Mouse (Mus musculus) regulatory T cell (primary cell): ENCODE data around the gene Snx9.

Source experiments
- in situ Hi-C: fragments of 300-600 bp; cut with MboI, MseI; formaldehyde crosslinking; loops from one replicate; pipeline ENCODE4 v1.15.1; 2025; ENCODE audit warnings: high pct_unique_total_duplicates

The Snx9 gene

GRCm38 (mm10) chr17:5877611-5878157 is 36.6 kb downstream of the Snx9 start:
- in situ Hi-C loops = no loop called here

- in situ Hi-C loops = no loop called here
These were observed 37.7 kb downstream of the Snx9 start for GRCm38 (mm10) chr17:5878878-5879277.

GRCm38 (mm10) chr17:5885474-5885873 is 44.3 kb downstream of the Snx9 start:
- in situ Hi-C loops = loop anchor here (5.0 kb wide), 2 partner anchors 88 to 443 kb away; partner anchors contain the start of gene Tmem242

GRCm38 (mm10) chr17:5886181-5886810 is 45.2 kb downstream of the Snx9 start:
- in situ Hi-C loops = loop anchor here (5.0 kb wide), 2 partner anchors 89 to 444 kb away; partner anchors contain the start of gene Tmem242

- in situ Hi-C loops = loop anchor here (5.0 kb wide), 2 partner anchors 90 to 445 kb away; partner anchors contain the start of gene Tmem242
These were observed 46.0 kb downstream of the Snx9 start for GRCm38 (mm10) chr17:5886943-5887800.

- in situ Hi-C loops = no loop called here
These were observed 49.3 kb downstream of the Snx9 start for GRCm38 (mm10) chr17:5890429-5890828.

- in situ Hi-C loops = no loop called here
These were observed 51.0 kb downstream of the Snx9 start for GRCm38 (mm10) chr17:5891933-5892683.

- in situ Hi-C loops = no loop called here
These were observed 52.0 kb downstream of the Snx9 start for GRCm38 (mm10) chr17:5893092-5893491.

- in situ Hi-C loops = no loop called here
These were observed 52.5 kb downstream of the Snx9 start for GRCm38 (mm10) chr17:5893574-5894148.

GRCm38 (mm10) chr17:5896066-5896465 is 54.9 kb downstream of the Snx9 start:
- in situ Hi-C loops = no loop called here

- in situ Hi-C loops = no loop called here
These were observed 55.5 kb downstream of the Snx9 start for GRCm38 (mm10) chr17:5896607-5897006.

GRCm38 (mm10) chr17:5897326-5898200 is 56.4 kb downstream of the Snx9 start:
- in situ Hi-C loops = no loop called here

GRCm38 (mm10) chr17:5899251-5899650 is 58.1 kb downstream of the Snx9 start:
- in situ Hi-C loops = no loop called here

GRCm38 (mm10) chr17:5901381-5901780 is 60.3 kb downstream of the Snx9 start:
- in situ Hi-C loops = no loop called here

GRCm38 (mm10) chr17:5903630-5904301 is 62.6 kb downstream of the Snx9 start:
- in situ Hi-C loops = no loop called here

- in situ Hi-C loops = no loop called here
These were observed 68.6 kb downstream of the Snx9 start for GRCm38 (mm10) chr17:5909681-5910080.

- in situ Hi-C loops = no loop called here
These were observed 70.5 kb downstream of the Snx9 start for GRCm38 (mm10) chr17:5911591-5911990.

GRCm38 (mm10) chr17:5912797-5913196 is 71.7 kb downstream of the Snx9 start:
- in situ Hi-C loops = no loop called here

GRCm38 (mm10) chr17:5914217-5914616 is 73.1 kb downstream of the Snx9 start:
- in situ Hi-C loops = no loop called here

GRCm38 (mm10) chr17:5921954-5922353 is 80.8 kb downstream of the Snx9 start:
- in situ Hi-C loops = no loop called here
